In genomic region chr14:32956486-32956885, GRCm38 (mm10) we compare ENCODE assay signal across 11 mouse cellular contexts. TPM values are rescaled to one million over a fixed set of nuclear protein-coding genes. Genes with fewer than 3 reads are reported as not detected.
DNase-seq lines count a peak whose midpoint lies in the region; TF ChIP-seq lines count a peak whose summit lies in the region.
"Had no signal": no experiment of that assay in that cellular context is flagged by ENCODE, and none has a peak within 500 bp of the region (broad histone marks: within the 10 kb centered on the region; RNA-seq: fewer than 3 reads in every experiment).

No protein-coding gene starts in this region.

- no peak overlapping the region for H3K27ac ChIP-seq in cerebellum, adult 2 months (ENCODE audit: insufficient read depth, low read length)
- no peak overlapping the region for H3K27ac ChIP-seq in thymus, adult 2 months (ENCODE audit: control insufficient read depth, insufficient read depth, low read length)

- peaks cover 4% of the 10 kb centered on the region; the same call in 1 of the 2 replicates for H3K4me1 ChIP-seq in cerebellum, adult 2 months (ENCODE audit: control insufficient read depth, insufficient read depth, low read length)
- H3K4me1 ChIP-seq in thymus, adult 2 months (replicated peaks; ENCODE audit: control insufficient read depth, insufficient read depth, low read length), result no peaks in the 10 kb centered on the region

- TF ChIP-seq POLR2A in cerebellum, adult 2 months (IDR thresholded peaks at IDR 0.05; ENCODE audit: borderline replicate concordance, insufficient read depth, low read length), result no peak
- no peak for TF ChIP-seq POLR2A in brain, embryonic 14.5 days (IDR thresholded peaks at IDR 0.05; ENCODE audit: borderline replicate concordance, extremely low read depth, insufficient read depth, insufficient read length, poor library complexity, severe bottlenecking)
- no peak for TF ChIP-seq POLR2A in thymus, adult 2 months (IDR thresholded peaks at IDR 0.05; ENCODE audit: control insufficient read depth, extremely low read depth, insufficient read depth, low read length, poor library complexity)

- DNase-seq in cerebellum, postnatal 10 days, result peak; percentile 70 to 77
- DNase-seq in cerebellum, adult 2 months, result no peak
- peak; percentile 21 for DNase-seq in kidney, postnatal 14 days
- DNase-seq in kidney, postnatal 36 days, result no peak
- DNase-seq in brain, embryonic 14.5 days (ENCODE audit: low read depth), result peak; percentile 73
- peak; percentile 50 for DNase-seq in heart, postnatal 25 days (ENCODE audit: low spot score)
- no peak for DNase-seq in urinary bladder, adult 2 months (ENCODE audit: low spot score)
- DNase-seq in thymus, adult 2 months, result no peak
- DNase-seq: cerebellum, adult 9-11 months had no signal

- no peak for TF ChIP-seq CTCF in cerebellum, adult 2 months (IDR thresholded peaks at IDR 0.05; ENCODE audit: borderline replicate concordance, insufficient read depth, low read depth, low read length)
- TF ChIP-seq CTCF in brain, embryonic 14.5 days (IDR thresholded peaks at IDR 0.05; ENCODE audit: borderline replicate concordance, extremely low read depth, insufficient read depth, insufficient read length), result no peak
- no peak for TF ChIP-seq CTCF in thymus, adult 2 months (IDR thresholded peaks at IDR 0.05; ENCODE audit: borderline replicate concordance, control insufficient read depth, extremely low read depth, insufficient read depth, low read length, poor library complexity)

- intact Hi-C loops in heart, postnatal 25 days (cut with DNase I), result no loop called here

- H3K27me3 ChIP-seq in cerebellum, adult 2 months (ENCODE audit: control insufficient read depth, insufficient read depth, low read length), result no peaks in the 10 kb centered on the region
- H3K27me3 ChIP-seq in thymus, adult 2 months (ENCODE audit: control insufficient read depth, insufficient read depth, low read length), result no peaks in the 10 kb centered on the region

- no peak overlapping the region for H3K4me3 ChIP-seq in cerebellum, adult 2 months (replicated peaks; ENCODE audit: insufficient read depth, low read depth, low read length)
- H3K4me3 ChIP-seq in thymus, adult 2 months (ENCODE audit: control insufficient read depth, insufficient read depth, low read length), result no peak overlapping the region

- no peaks in the 10 kb centered on the region for H3K36me3 ChIP-seq in thymus, adult 2 months (ENCODE audit: control insufficient read depth, insufficient read depth, low read length)

- 24% methylated on average over 8 of the region's 8 CpGs for WGBS in cerebellum, adult 2 months
- WGBS in thymus, adult 2 months, result 84% methylated on average over 8 of the region's 8 CpGs

RNA-seq across cellular contexts. Expression of gene Lrrc18, which starts 34.7 kb away (rescaled TPM):
- polyA plus RNA-seq in cerebellum, adult 2 months (2012; rRNA removed), result 0.27 and 0.47 TPM in 2 replicates
- 0.38 TPM in 2 replicates for polyA plus RNA-seq in brain, embryonic 14.5 days (2012; rRNA removed)
- total RNA-seq in heart, postnatal 25 days (2021), result under 1 TPM; 0.31 to 0.39 TPM
- polyA plus RNA-seq in urinary bladder, adult 2 months (2012; rRNA removed), result 0.58 and 0.75 TPM in 2 replicates
- polyA plus RNA-seq in thymus, adult 2 months (2012; rRNA removed), result 0.50 and 0.57 TPM in 2 replicates
- total RNA-seq: megakaryocyte-erythroid progenitor cell, adult 5-6 weeks had no signal
- polyA plus RNA-seq: C2C12 had no signal

Comparison
In these comparisons a context has a peak if more than half of its experiments do, and no peak if none do; other contexts are left out.
1. DNase-seq: peak in cerebellum, postnatal 10 days (2 of 2), kidney, postnatal 14 days (single experiment), brain, embryonic 14.5 days (single experiment) and heart, postnatal 25 days (single experiment); none in cerebellum, adult 2 months (0 of 2), kidney, postnatal 36 days (0 of 2), urinary bladder, adult 2 months (single experiment) and thymus, adult 2 months (single experiment).